Mouse (Mus musculus): ENCODE measurements around the gene Park7. TPM values are rescaled to one million over a fixed set of nuclear protein-coding genes. Genes with fewer than 3 reads are reported as not detected.

Park7 gene
- polyA plus RNA-seq, 1 experiment = 112 TPM

- WGBS = 65% methylated on average over 16 of the region's 16 CpGs
- Histone ChIP-seq H3K4me1 (ENCODE audit: control insufficient read depth, insufficient read depth, low read length) (no peaks in the 10 kb centered on the region), H3K4me3 (replicated peaks; ENCODE audit: extremely low read depth, low read depth, low read length) (no peak overlapping the region)
- no peak for DNase-seq
- TF ChIP-seq POLR2A (IDR thresholded peaks at IDR 0.05; ENCODE audit: borderline replicate concordance, extremely low read depth, low read depth, low read length) = no peak
Observed at GRCm38 (mm10) chr4:150937293-150938062, 23.2 kb upstream of the Park7 start.

GRCm38 (mm10) chr4:150933503-150933902 is 19.3 kb upstream of the Park7 start:
- Histone ChIP-seq H3K4me3 (replicated peaks; ENCODE audit: extremely low read depth, low read depth, low read length) (no peak overlapping the region), H3K4me1 (ENCODE audit: control insufficient read depth, insufficient read depth, low read length) (no peaks in the 10 kb centered on the region)
- TF ChIP-seq POLR2A (IDR thresholded peaks at IDR 0.05; ENCODE audit: borderline replicate concordance, extremely low read depth, low read depth, low read length) = no peak
- TF ChIP-seq CTCF (IDR thresholded peaks at IDR 0.05; ENCODE audit: insufficient read depth, low read length) = no peak
- DNase-seq = no peak
- 62% methylated on average over 1 of the region's 1 CpGs for WGBS

GRCm38 (mm10) chr4:150927789-150928188 is 13.6 kb upstream of the Park7 start:
- no peaks in the 10 kb centered on the region for H3K4me1 ChIP-seq (ENCODE audit: control insufficient read depth, insufficient read depth, low read length)
- no peak for TF ChIP-seq CTCF (IDR thresholded peaks at IDR 0.05; ENCODE audit: insufficient read depth, low read length)
- TF ChIP-seq POLR2A (IDR thresholded peaks at IDR 0.05; ENCODE audit: borderline replicate concordance, extremely low read depth, low read depth, low read length) = no peak
- no peak for DNase-seq
- no peak overlapping the region for H3K4me3 ChIP-seq (replicated peaks; ENCODE audit: extremely low read depth, low read depth, low read length)
- WGBS = 29% methylated on average over 10 of the region's 10 CpGs

DNA sequence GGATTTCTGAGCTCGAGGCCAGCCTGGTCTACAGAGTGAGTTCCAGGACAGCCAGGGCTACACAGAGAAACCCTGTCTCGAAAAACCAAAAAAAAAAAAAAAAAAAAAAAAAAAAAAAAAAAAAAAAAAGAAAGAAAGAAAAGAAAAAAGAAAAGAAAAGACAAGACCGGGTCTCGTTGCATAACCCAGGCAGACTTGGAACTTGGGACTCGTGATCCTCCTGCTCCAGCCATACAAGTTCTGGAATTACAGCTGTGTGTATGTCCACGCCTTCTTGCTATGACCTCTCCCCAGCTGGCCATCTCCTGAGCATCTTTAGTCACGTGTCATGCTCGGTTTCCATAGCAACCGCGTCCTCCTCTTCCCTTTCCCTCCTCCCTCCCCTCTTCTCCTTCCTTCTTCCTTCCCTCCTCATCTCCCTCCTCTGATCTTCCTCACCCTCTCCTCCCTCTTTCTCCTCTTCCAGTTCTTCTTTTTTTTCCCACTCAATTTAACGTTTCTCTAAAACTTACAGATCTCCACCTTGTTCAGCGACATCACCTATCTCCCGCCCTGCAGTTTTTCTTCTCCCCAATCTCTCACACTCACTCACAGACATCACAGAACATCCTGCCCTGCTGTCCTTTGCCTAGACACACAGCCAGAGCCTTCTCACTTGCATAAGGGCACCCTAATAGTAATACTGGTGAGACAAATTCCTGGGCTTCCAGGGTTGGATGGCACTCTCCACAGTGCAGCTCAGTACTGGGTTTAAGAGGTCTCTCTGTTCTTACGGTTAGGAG is 12.9 kb upstream of the Park7 start:
- WGBS = 45% methylated on average over 14 of the region's 14 CpGs
- no peak for DNase-seq
- H3K4me3 ChIP-seq (replicated peaks; ENCODE audit: extremely low read depth, low read depth, low read length) = no peak overlapping the region
- H3K4me1 ChIP-seq (ENCODE audit: control insufficient read depth, insufficient read depth, low read length) = no peaks in the 10 kb centered on the region
- TF ChIP-seq CTCF (IDR thresholded peaks at IDR 0.05; ENCODE audit: insufficient read depth, low read length) (no peak), POLR2A (IDR thresholded peaks at IDR 0.05; ENCODE audit: borderline replicate concordance, extremely low read depth, low read depth, low read length) (no peak)

- DNase-seq = no peak
- TF ChIP-seq CTCF (IDR thresholded peaks at IDR 0.05; ENCODE audit: insufficient read depth, low read length) (no peak), POLR2A (IDR thresholded peaks at IDR 0.05; ENCODE audit: borderline replicate concordance, extremely low read depth, low read depth, low read length) (no peak)
- Histone ChIP-seq H3K4me1 (ENCODE audit: control insufficient read depth, insufficient read depth, low read length) (no peaks in the 10 kb centered on the region), H3K4me3 (replicated peaks; ENCODE audit: extremely low read depth, low read depth, low read length) (no peak overlapping the region)
- 48% methylated on average over 5 of the region's 5 CpGs for WGBS
Observed at GRCm38 (mm10) chr4:150925923-150926322, 11.7 kb upstream of the Park7 start.

- 72% methylated on average over 6 of the region's 6 CpGs for WGBS
- no peak for TF ChIP-seq POLR2A (IDR thresholded peaks at IDR 0.05; ENCODE audit: borderline replicate concordance, extremely low read depth, low read depth, low read length)
- TF ChIP-seq CTCF (IDR thresholded peaks at IDR 0.05; ENCODE audit: insufficient read depth, low read length) = no peak
Observed at GRCm38 (mm10) chr4:150924936-150925335, 10.7 kb upstream of the Park7 start.

DNA sequence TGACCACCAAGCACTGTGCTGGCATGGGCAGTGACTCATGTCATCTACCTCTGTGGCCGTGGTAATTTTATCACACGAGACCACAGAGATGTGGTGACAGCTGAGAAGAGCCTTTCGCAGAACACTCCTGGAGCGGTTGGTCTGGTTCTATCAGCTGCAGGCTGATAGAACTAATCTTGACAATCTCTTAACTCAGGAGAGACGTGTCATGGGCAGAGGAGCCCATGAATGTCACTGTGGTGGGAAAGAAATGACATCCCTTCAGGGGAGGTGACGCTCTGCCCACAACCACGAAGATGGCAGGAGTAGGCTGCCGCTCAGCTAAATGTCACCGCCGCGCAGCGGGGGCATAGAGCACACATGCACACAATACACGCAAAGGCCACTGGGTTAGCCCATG is 10.1 kb upstream of the Park7 start:
- H3K4me1 ChIP-seq (ENCODE audit: control insufficient read depth, insufficient read depth, low read length) = no peaks in the 10 kb centered on the region
- no peak for DNase-seq
- H3K4me3 ChIP-seq (replicated peaks; ENCODE audit: extremely low read depth, low read depth, low read length) = no peak overlapping the region
- WGBS = 72% methylated on average over 13 of the region's 13 CpGs
- TF ChIP-seq POLR2A (IDR thresholded peaks at IDR 0.05; ENCODE audit: borderline replicate concordance, extremely low read depth, low read depth, low read length) (no peak), CTCF (IDR thresholded peaks at IDR 0.05; ENCODE audit: insufficient read depth, low read length) (no peak)

More at GRCm38 (mm10) chr4:150924936-150925335, 10.7 kb upstream of the Park7 start:
- H3K4me3 ChIP-seq (replicated peaks; ENCODE audit: extremely low read depth, low read depth, low read length) = no peak overlapping the region
- no peak for DNase-seq
- H3K4me1 ChIP-seq (ENCODE audit: control insufficient read depth, insufficient read depth, low read length) = no peaks in the 10 kb centered on the region

- TF ChIP-seq CTCF (IDR thresholded peaks at IDR 0.05; ENCODE audit: insufficient read depth, low read length) = no peak
- TF ChIP-seq POLR2A (IDR thresholded peaks at IDR 0.05; ENCODE audit: borderline replicate concordance, extremely low read depth, low read depth, low read length) = no peak
- no peaks in the 10 kb centered on the region for H3K4me1 ChIP-seq (ENCODE audit: control insufficient read depth, insufficient read depth, low read length)
- WGBS = 67% methylated on average over 8 of the region's 8 CpGs
- no peak overlapping the region for H3K4me3 ChIP-seq (replicated peaks; ENCODE audit: extremely low read depth, low read depth, low read length)
- no peak for DNase-seq
Observed at GRCm38 (mm10) chr4:150921206-150921605, 7.0 kb upstream of the Park7 start.

DNA sequence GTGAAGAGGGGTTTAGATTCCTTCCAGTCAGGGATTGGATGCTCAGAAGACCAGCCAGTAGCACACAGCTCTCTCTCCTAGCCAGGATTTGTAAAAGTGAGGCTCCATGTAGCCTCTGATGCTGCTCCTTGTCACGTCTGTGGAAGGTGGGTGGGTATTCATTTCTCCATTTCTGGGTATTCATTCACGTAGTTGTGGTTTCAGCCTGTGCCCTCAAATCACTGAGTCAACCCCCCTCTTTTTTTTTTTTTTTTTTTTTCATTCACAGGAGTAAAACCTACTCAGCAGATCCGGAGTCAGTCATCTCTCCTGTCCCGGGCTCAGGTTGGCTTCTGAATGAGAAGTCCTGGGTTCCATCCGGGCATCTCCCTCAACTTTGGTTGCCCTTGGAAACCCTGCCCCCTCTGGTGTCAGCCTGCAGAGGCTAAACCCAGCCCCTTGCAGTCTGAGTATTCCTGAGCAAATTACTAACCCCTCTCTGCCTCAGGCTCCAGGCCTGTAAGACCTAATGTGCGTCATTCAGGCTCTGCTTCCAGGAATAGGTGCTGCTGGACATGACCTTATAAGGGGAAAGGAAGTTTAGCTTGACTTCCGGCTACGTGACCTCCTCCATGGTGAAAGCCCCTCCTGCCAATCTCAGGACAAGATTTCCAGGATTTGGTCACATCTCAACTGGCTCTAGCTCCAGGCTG is 3.2 kb upstream of the Park7 start:
- no peak overlapping the region for H3K4me3 ChIP-seq (replicated peaks; ENCODE audit: extremely low read depth, low read depth, low read length)
- peaks cover 9% of the 10 kb centered on the region; the same call in 1 of the 2 replicates for H3K4me1 ChIP-seq (ENCODE audit: control insufficient read depth, insufficient read depth, low read length)
- TF ChIP-seq POLR2A (IDR thresholded peaks at IDR 0.05; ENCODE audit: borderline replicate concordance, extremely low read depth, low read depth, low read length) (no peak), CTCF (IDR thresholded peaks at IDR 0.05; ENCODE audit: insufficient read depth, low read length) (no peak)
- 60% methylated on average over 8 of the region's 8 CpGs for WGBS
- DNase-seq = no peak
